Mouse (Mus musculus) right cerebral cortex, adult 18-20 months (tissue): Measurements from ENCODE around the gene Dcun1d2.
A peak's percentile ranks its signal among the peaks of the same experiment; 100 is the strongest.
"Not testable (repeated sequence)": the region's sequence is repeated elsewhere in the genome, so short reads cannot be mapped to it uniquely, and the experiment has no call there.

Source experiments
- DNase-seq: peaks from one replicate; pipeline ENCODE4 v3.0.0; 2022; ENCODE audit warnings: mixed read lengths

The Dcun1d2 gene

GRCm38 (mm10) chr8:13287692-13288623 lies at the start of gene Dcun1d2, which contains the start of gene Tmco3:
TSS of gene Dcun1d2 (minus strand) at chr8:13288131.
TSS of gene Tmco3 (plus strand) at chr8:13288190.
- DNase-seq: peak; percentile 96

DNA sequence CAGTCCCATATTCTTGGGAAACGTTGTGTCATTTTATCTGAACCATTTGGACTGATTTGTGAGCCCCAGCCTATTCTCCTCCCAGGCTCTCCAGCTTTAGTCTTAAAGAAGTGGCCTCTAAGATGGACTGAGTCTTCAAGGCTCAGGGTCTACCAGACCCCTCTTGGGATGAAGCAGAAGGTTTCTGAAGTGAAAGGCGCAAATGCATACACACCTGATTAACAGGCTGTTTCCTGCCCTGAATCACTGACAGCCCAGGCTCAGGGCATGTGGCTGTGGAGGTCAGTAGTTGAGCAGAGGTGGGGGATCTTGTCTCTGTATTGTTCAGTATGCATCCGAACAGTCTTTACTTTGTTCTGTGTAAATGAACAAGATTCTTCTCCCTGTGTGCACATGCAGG lies 49.7 kb upstream of the Dcun1d2 start:
- no peak for DNase-seq

- not testable (repeated sequence) for DNase-seq
These were observed 49.3 kb upstream of the Dcun1d2 start for GRCm38 (mm10) chr8:13337245-13337644.

GRCm38 (mm10) chr8:13334671-13335070 lies 46.7 kb upstream of the Dcun1d2 start:
- no peak for DNase-seq

- no peak for DNase-seq
These were observed 38.7 kb upstream of the Dcun1d2 start for GRCm38 (mm10) chr8:13326598-13326997.

GRCm38 (mm10) chr8:13316671-13317070 lies 28.7 kb upstream of the Dcun1d2 start:
- no peak for DNase-seq

DNA sequence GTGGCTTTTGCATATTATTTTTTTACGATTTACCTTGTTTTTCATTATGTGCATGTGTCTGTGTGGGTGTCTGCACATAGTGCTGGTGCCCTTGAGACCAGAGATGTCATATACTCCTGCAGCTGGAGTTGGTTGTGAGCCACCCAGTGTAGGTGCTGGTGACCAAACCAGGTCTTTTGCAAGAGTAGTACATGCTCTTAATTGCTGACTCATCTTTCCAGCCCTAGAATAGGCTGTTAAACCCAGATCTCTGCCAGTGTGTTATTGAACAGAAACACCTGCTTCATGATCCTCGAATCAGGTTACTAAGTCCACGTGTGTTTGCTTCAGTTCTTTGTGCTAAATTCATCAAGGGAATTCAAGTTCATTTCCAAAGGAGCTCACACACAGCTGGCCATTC lies 27.0 kb upstream of the Dcun1d2 start:
- DNase-seq: no peak

DNA sequence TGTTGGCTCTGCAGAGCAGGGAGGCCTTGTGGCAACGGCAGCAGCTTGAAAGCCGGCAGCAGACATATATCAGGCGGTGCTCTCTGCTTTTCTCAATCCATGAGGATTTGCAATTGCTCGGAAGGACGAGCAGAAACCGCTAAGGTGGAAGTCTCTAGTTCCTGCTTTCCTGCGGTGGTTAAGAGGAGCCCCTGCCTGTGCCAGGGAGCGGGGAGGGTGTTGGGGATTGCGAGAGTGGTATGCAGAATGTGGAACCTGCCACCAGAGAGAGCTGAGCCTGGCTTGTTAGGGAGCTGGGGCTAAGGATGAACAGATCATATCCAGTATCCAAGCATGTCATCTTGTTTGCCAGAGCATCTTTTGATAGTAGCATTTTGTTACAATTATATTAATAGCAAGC lies 19.0 kb upstream of the Dcun1d2 start:
- DNase-seq: no peak

GRCm38 (mm10) chr8:13306309-13306909 lies 18.5 kb upstream of the Dcun1d2 start:
- no peak for DNase-seq

DNA sequence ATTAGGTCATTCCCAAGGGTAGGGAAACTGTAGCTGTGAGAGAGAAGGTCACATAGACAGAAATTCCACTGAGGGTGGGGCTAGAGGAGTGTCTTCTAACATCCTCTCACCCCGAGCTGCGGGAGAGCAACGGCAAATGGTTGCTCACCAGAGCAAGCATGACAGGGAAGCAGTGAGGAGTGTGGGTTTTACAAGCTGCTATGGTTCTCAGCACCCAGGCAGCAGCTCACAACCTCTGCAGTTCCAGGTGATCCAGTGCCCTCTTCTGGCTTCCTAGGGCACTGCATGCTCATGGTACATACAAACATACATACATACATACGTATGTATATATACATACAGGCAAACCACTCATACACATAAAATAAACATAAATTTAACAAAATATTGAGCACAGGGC lies 18.0 kb upstream of the Dcun1d2 start:
- no peak for DNase-seq

DNA sequence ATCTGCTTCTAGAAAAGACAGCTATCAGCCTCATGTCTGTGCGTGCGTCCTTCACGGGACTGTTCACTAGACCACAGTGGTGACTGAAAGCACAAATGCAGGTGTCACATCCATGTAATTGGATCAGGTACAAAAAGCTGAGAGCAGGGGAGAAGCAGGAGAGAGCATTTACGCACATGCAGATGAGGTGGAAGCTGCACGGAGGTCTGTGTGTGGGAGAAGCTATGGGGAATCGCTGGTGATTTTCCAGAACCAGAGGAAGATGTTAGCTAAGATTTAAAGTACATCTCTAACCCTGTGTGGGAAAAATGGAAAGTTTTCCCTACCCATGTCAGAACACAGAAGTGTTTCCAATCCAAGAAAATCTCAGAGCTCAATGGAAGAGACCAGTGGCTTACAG lies 17.5 kb upstream of the Dcun1d2 start:
- DNase-seq: peak; percentile 68

DNA sequence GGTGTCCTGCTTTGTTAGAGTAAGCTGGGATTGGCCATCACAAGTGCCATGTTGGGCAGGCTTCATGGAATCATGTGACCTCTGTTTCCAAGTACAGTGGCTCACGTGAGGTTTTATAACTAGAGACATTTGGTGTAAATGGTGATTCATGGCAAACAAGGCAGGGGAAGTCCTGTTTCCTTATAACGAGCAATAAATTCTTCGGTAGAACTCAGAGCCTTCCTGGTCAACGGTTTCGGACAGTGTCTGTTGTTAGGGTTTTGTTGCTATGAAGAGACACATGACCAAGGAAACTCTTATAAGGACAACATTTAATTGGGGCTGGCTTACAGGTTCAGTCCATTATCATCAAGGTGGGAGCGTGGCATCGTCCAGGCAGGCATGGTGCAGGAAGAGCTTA lies 13.1 kb upstream of the Dcun1d2 start:
- no peak for DNase-seq

DNA sequence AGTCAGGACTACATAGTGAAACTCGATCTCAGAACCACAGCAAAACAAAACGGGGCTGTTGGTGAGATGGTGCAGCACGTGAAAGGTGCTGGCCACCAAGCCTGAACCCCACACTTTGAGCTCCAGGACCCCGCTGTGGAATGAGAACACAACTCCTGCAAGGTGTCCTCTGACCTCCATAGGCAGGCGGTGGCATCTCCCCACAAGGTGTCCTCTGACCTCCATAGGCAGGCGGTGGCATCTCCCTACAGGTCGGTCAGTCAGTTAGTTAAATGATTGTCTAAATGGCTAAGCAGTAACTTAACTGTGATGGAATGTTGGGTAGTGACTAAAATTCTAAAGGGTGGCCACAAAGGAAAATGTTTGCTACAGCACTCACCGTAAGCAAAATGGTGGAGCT lies 11.6 kb upstream of the Dcun1d2 start:
- no peak for DNase-seq

DNA sequence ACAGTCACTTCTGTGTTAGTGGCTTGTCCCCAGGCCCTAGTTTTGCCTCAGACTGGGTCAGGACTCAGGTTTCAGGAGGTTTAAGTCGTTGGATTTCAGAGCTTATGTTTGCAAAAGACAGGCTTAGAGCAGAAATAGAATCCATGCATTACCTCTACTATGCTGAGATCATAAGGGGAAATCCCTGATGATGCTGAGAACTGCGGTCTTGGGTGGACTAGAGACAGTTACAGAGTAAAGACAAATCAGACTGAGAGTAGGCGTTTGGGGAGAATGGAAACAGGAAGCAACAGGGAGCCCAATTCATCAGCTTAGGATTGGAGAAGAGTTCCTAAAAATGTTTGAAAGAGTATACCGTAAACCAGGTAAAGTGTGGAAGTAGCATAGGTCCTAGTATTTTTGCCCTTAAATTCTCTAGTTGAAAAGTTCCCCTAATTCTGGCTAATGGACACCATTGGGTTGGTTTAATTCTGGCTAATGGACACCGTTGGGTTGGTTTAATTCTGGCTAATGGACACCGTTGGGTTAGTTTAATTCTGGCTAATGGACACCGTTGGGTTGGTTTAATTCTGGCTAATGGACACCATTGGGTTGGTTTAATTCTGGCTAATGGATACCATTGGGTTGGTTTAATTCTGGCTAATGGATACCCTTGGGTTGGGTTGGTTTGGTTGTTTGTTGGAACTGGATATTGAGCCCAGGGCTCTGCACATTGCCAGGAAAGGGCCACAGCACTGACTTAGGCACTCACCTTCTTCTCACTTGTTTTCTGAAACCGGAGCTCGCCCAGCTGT lies 5.9 kb upstream of the Dcun1d2 start:
- DNase-seq: no peak

GRCm38 (mm10) chr8:13292364-13292763 lies 4.4 kb upstream of the Dcun1d2 start:
- peak; percentile 73 for DNase-seq

DNA sequence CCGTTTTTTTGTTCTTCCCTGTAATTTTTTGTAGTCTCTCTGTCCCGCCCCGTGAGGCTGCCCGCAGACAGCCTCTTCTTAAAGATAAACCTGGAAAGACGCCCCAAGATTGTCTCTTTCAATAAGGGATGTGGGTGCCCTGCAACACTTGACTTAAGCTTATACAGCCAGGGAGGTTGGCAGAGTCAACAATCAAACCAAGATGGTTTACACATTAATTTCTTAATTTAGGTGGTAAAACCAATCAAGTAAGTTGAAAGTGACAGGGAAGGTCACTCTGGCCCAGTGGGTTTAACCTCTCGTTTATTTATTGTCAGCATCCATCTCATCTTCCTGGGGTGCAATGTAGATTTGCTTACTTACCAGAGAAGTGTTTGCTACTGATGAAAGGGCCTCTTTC lies 715 bp upstream of the Dcun1d2 start:
- no peak for DNase-seq

GRCm38 (mm10) chr8:13287304-13287691 lies 633 bp downstream of the Dcun1d2 start:
- peak; percentile 85 for DNase-seq

- DNase-seq: no peak
These were observed 4.7 kb downstream of the Dcun1d2 start for GRCm38 (mm10) chr8:13283200-13283599.

DNA sequence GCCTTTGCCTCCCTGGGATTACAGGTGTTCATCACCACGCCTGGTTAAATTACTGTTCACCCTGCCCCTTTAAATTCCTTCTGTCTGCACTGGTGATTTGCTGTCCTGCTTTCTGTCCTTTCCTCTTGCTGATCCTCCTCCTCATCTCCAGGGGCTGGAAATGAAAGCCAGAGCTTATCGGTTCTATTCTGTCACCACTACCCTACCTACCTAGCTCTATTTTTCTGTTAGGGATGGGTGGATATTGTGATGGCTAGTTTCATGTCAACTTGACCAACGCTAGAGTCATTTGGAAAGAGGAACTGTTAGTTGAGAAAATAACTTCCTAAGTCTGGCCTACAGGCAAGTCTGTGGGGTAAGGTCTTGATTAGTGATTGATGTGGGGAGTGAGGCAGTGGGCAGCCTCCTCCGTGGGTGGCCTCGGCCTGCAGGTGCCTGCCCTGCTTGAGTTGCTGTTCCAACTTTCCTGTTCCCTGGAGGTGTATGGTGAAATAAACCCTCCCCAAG lies 10.9 kb downstream of the Dcun1d2 start:
- DNase-seq: no peak

DNA sequence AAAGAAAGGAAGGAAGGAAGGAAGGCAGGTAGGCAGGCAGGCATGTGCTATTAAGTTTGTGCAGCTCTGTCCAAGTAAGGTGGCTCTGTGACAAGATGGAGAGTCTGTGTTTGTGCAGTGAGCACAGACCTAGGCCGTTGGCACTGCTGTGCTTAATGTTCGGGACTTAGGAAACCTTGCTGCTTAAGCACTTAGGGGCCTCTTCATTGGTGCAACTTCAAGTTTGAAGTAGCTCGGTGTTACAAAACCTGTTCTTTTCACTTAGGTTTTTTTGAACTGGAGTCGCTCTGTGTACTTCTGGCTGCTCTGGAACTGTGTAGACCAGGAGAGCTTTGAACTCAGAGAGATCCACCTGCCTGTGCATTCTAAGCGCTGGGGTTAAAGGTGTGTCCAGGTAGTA lies 15.1 kb downstream of the Dcun1d2 start:
- no peak for DNase-seq

DNA sequence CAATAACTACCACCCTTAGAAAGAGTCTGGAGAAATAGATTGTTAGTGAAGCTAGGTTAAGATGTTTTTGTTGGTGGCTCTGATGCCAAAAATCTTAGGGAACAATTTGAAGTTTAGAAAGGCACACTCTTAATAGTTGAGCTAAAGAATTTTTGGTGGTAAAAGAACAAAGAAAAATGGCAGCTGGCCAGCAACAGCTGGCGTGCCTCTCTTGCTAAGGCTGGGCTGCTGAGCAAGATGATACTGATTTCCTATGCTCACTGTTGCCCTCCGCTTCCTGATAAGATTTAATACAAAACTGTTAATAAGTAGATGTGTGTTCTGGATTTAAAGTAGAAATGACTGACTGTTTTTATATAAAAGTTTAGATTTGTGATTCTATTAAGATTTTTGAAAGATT lies 20.4 kb downstream of the Dcun1d2 start:
- no peak for DNase-seq

GRCm38 (mm10) chr8:13263376-13263775 lies 24.6 kb downstream of the Dcun1d2 start:
- no peak for DNase-seq

DNA sequence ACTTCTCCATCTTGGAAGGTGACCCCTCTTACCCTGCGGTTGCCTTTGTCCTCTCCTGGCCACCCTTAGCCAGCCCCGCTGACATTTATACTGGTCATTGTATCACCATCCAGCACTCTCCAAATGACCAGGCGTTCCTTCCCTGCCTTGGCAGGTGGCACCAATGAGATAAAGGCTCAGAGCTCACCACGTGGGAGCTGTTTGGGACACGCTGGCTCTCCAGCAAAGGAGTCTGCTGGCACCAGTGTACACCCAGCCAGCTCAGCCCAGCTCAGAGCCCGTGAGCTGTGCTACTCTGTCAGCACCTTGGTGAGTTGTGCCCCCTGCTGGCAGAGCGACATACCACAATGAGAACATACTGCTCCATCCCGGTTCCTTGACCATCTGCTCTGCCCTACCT lies 33.9 kb downstream of the Dcun1d2 start, which contains the start of gene Adprhl1:
Gene Adprhl1 (minus strand): TSS at position 144 of the 400 bp plus-strand sequence.
- peak; percentile 74 for DNase-seq
